Mouse (Mus musculus) testis, adult 2 months (tissue): ENCODE data around the gene Plekhd1.

Experiments
- CTCF ChIP-seq: fragments of 200-500 bp; IDR thresholded peaks from 2 replicates; pipeline ENCODE4 v1.5.1; 2012; ENCODE audit warnings: low read depth, mild to moderate bottlenecking, inconsistent platforms, low read length, moderate library complexity; ENCODE audit not compliant: control insufficient read depth, insufficient read depth, insufficient replicate concordance
- POLR2A ChIP-seq: fragments of 200-500 bp; IDR thresholded peaks from 2 replicates; pipeline ENCODE4 v1.6.1; 2012; ENCODE audit warnings: low read depth, mild to moderate bottlenecking, inconsistent platforms, low read length, moderate library complexity; ENCODE audit not compliant: control insufficient read depth

DNA sequence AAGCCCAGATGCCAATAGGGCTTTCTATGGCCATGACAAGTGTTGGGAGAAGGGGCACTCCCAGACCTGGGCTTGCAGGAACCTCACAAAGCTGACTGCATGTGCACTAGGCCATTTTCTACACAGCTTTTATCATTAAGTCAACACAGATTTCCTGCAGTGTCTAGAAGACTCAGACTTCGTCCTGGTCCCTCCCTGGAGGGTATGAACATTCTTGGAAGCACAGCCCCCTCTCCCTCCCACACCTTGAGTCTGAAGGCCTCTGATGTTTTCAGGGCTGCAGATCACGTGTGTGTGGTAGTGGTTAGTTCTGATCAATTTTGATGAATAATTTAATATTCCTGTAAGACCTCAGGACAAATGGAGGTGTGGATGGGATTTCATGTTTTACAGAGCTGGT lies 1.3 kb downstream of the Plekhd1 start:
- TF ChIP-seq POLR2A (no peak), CTCF (no peak)
